Mouse (Mus musculus): ENCODE measurements around the gene Catsper1.

DNA sequence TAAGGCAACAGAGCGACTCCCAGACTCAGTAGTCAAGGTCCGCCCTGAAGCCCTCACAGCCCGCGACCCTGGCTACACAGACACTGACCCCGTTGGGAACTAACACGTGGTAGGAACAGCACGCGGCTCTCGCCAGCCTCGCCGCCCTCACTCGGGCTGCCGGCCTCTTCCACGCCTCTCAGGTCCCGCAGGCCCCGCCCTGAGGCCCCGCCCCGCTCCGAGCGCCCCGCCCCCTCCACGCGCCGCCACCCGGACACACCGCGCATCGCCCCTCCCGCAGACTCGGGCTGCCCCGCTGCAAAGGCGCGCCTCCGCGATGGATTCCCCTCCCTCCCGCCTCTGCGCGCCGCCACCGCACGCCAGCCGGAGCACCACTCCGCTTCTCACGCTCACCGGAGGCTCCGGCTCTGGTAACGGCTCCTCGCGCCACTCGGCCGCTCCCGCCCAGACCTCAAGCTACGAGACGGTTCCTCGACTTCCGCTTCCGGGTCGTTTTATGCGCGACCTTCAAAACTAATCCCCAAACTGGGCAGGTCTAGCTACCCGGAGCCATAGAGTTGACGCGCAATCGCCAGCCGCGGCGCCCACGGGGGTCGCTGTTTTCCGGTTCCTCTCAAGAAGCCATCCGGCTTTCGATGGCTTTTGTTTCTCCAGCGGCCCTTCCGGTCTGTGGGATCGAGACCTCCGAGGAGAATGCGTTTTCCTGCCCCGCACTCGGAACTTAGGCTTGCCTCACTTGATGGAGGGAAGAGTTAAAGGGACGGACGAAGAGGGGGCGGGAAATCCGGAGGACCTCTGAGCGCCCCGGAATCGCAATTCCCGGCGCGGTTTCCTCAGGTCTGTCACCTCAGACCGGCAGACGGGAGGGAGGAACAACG, 30.9 kb downstream of the Catsper1 start, which contains the start of gene Eif1ad:
- TF ChIP-seq CTCF (IDR thresholded peaks at IDR 0.05; ENCODE audit: borderline replicate concordance, control insufficient read depth, extremely low read depth, insufficient read depth, low read length, poor library complexity) (peak; percentile 79; the same call in 1 of the 2 replicates), POLR2A (IDR thresholded peaks at IDR 0.05; ENCODE audit: control insufficient read depth, extremely low read depth, insufficient read depth, low read length, poor library complexity) (peak; percentile 71; the same call in 1 of the 2 replicates)

All from thymus, adult 2 months (tissue).